In genomic region chr12:31320817-31321216, GRCm38 (mm10) we compare ENCODE assay signal across 14 mouse cellular contexts. TPM values are rescaled to one million over a fixed set of nuclear protein-coding genes. Genes with fewer than 3 reads are reported as not detected.
DNase-seq lines count a peak whose midpoint lies in the region; ATAC-seq lines count a peak whose summit lies in the region.
"Had no signal": no experiment of that assay in that cellular context is flagged by ENCODE, and none has a peak within 500 bp of the region (broad histone marks: within the 10 kb centered on the region; RNA-seq: fewer than 3 reads in every experiment).

No protein-coding gene starts in this region.

- ATAC-seq in hindbrain, embryonic 14.5 days (ENCODE audit: low FRiP score) = no peak
- ATAC-seq in hindbrain, embryonic 12.5 days (ENCODE audit: low FRiP score) = no peak
- peak; percentile 67 for ATAC-seq in limb, embryonic 13.5 days (ENCODE audit: low FRiP score, low read depth)

- H3K27me3 ChIP-seq in hindbrain, embryonic 14.5 days (ENCODE audit: control insufficient read depth, insufficient read depth, low read length) = no peaks in the 10 kb centered on the region
- no peaks in the 10 kb centered on the region for H3K27me3 ChIP-seq in hindbrain, embryonic 12.5 days
- H3K27me3 ChIP-seq in embryonic facial prominence, embryonic 10.5 days (replicated peaks; ENCODE audit: low read depth, poor library complexity, severe bottlenecking) = no peaks in the 10 kb centered on the region
- no peaks in the 10 kb centered on the region for H3K27me3 ChIP-seq in limb, embryonic 13.5 days
- H3K27me3 ChIP-seq: liver, embryonic 15.5 days had no signal

- no peaks in the 10 kb centered on the region for H3K36me3 ChIP-seq in hindbrain, embryonic 14.5 days (replicated peaks; ENCODE audit: control insufficient read depth, insufficient read depth)
- no peaks in the 10 kb centered on the region for H3K36me3 ChIP-seq in hindbrain, embryonic 12.5 days
- peaks cover 91% of the 10 kb centered on the region for H3K36me3 ChIP-seq in embryonic facial prominence, embryonic 10.5 days (replicated peaks)
- peaks cover 76% of the 10 kb centered on the region for H3K36me3 ChIP-seq in limb, embryonic 13.5 days
- H3K36me3 ChIP-seq: liver, embryonic 15.5 days had no signal

- no peaks in the 10 kb centered on the region for H3K9me3 ChIP-seq in hindbrain, embryonic 14.5 days (ENCODE audit: control insufficient read depth, low read length)
- H3K9me3 ChIP-seq in hindbrain, embryonic 12.5 days (replicated peaks) = no peaks in the 10 kb centered on the region
- no peaks in the 10 kb centered on the region for H3K9me3 ChIP-seq in embryonic facial prominence, embryonic 10.5 days
- H3K9me3 ChIP-seq in limb, embryonic 13.5 days = no peaks in the 10 kb centered on the region
- H3K9me3 ChIP-seq: liver, embryonic 15.5 days had no signal

- H3K9ac ChIP-seq in hindbrain, embryonic 14.5 days = no peak overlapping the region
- H3K9ac ChIP-seq in hindbrain, embryonic 12.5 days = no peak overlapping the region
- H3K9ac ChIP-seq in limb, embryonic 13.5 days = peak overlapping the region; percentile 25; the same call in 1 of the 2 replicates
- H3K9ac ChIP-seq: liver, embryonic 15.5 days had no signal

- no peak overlapping the region for H3K4me3 ChIP-seq in hindbrain, embryonic 14.5 days (replicated peaks; ENCODE audit: low read length)
- H3K4me3 ChIP-seq in hindbrain, embryonic 12.5 days = no peak overlapping the region
- H3K4me3 ChIP-seq in embryonic facial prominence, embryonic 10.5 days = peak overlapping the region; percentile 21; the same call in 1 of the 2 replicates
- H3K4me3 ChIP-seq in limb, embryonic 13.5 days = no peak overlapping the region
- H3K4me3 ChIP-seq: left cerebral cortex, adult 2 months; liver, embryonic 15.5 days had no signal

- WGBS in hindbrain, embryonic 14.5 days = 79% methylated on average over 13 of the region's 13 CpGs
- WGBS in hindbrain, embryonic 12.5 days = 71% methylated on average over 13 of the region's 13 CpGs
- 44% methylated on average over 13 of the region's 13 CpGs for WGBS in embryonic facial prominence, embryonic 10.5 days
- 32% methylated on average over 13 of the region's 13 CpGs for WGBS in limb, embryonic 13.5 days

- H3K27ac ChIP-seq in hindbrain, embryonic 14.5 days = 0 out of 2 replicates have a peak overlapping the region, but pooled peaks have one; percentile 5
- no peak overlapping the region for H3K27ac ChIP-seq in hindbrain, embryonic 12.5 days
- H3K27ac ChIP-seq in embryonic facial prominence, embryonic 10.5 days (replicated peaks) = peak overlapping the region; percentile 66
- H3K27ac ChIP-seq in limb, embryonic 13.5 days = peak overlapping the region; percentile 85
- H3K27ac ChIP-seq: left cerebral cortex, adult 2 months; liver, embryonic 15.5 days had no signal

- DNase-seq in hindbrain, embryonic 14.5 days (ENCODE audit: low spot score) = no peak
- peak; percentile 43 to 59 for DNase-seq in cerebellum, postnatal 25 days
- DNase-seq in embryonic facial prominence, embryonic 10.5 days (ENCODE audit: low spot score) = peak; percentile 64
- DNase-seq in spleen, adult 12 weeks (ENCODE audit: low spot score) = no peak
- no peak for DNase-seq in ovary, postnatal 14 days (ENCODE audit: low spot score)
- DNase-seq: kidney, adult 18-20 months; lung, postnatal 14 days; right cerebral cortex, postnatal 25 days; thymus, postnatal 25 days had no signal

- no peaks in the 10 kb centered on the region for H3K4me1 ChIP-seq in hindbrain, embryonic 14.5 days (replicated peaks; ENCODE audit: control insufficient read depth, insufficient read depth, low read length)
- no peaks in the 10 kb centered on the region for H3K4me1 ChIP-seq in hindbrain, embryonic 12.5 days
- H3K4me1 ChIP-seq in embryonic facial prominence, embryonic 10.5 days = peaks cover 23% of the 10 kb centered on the region
- peaks cover 22% of the 10 kb centered on the region for H3K4me1 ChIP-seq in limb, embryonic 13.5 days
- H3K4me1 ChIP-seq: liver, embryonic 15.5 days had no signal

- no peak overlapping the region for H3K4me2 ChIP-seq in hindbrain, embryonic 14.5 days (replicated peaks)
- H3K4me2 ChIP-seq in hindbrain, embryonic 12.5 days (replicated peaks) = no peak overlapping the region
- H3K4me2 ChIP-seq in limb, embryonic 13.5 days (replicated peaks) = peak overlapping the region; percentile 33
- H3K4me2 ChIP-seq: liver, embryonic 15.5 days; midbrain, embryonic 11.5 days had no signal

RNA-seq across cellular contexts. Expression of gene Dld, which starts 30.4 kb away (rescaled TPM):
- 125 and 138 TPM in 2 replicates for polyA plus RNA-seq in hindbrain, embryonic 14.5 days (2014; fragmentation: Nextera tagmentation; extraction: Ambion mirVana)
- polyA plus RNA-seq in hindbrain, embryonic 12.5 days (2016; fragmentation: Nextera tagmentation; extraction: Ambion mirVana) = 139 and 153 TPM in 2 replicates
- 145 and 147 TPM in 2 replicates for polyA plus RNA-seq in embryonic facial prominence, embryonic 10.5 days (2016; fragmentation: Nextera tagmentation; extraction: Ambion mirVana)
- polyA plus RNA-seq in limb, embryonic 13.5 days (2015; fragmentation: Nextera tagmentation; extraction: Ambion mirVana) = 144 and 145 TPM in 2 replicates

RNA-seq across cellular contexts. Expression of gene Lamb1, which starts 55.8 kb away (rescaled TPM):
- polyA plus RNA-seq in hindbrain, embryonic 14.5 days (2014; fragmentation: Nextera tagmentation; extraction: Ambion mirVana) = 20.9 and 22.0 TPM in 2 replicates
- 33.7 and 41.5 TPM in 2 replicates for polyA plus RNA-seq in hindbrain, embryonic 12.5 days (2016; fragmentation: Nextera tagmentation; extraction: Ambion mirVana)
- polyA plus RNA-seq in embryonic facial prominence, embryonic 10.5 days (2016; fragmentation: Nextera tagmentation; extraction: Ambion mirVana) = 37.2 and 42.5 TPM in 2 replicates
- polyA plus RNA-seq in limb, embryonic 13.5 days (2015; fragmentation: Nextera tagmentation; extraction: Ambion mirVana) = 62.1 and 71.9 TPM in 2 replicates

Comparison
In these comparisons a context has a peak if more than half of its experiments do, and no peak if none do; other contexts are left out.
1. DNase-seq: peak in cerebellum, postnatal 25 days (2 of 2) and embryonic facial prominence, embryonic 10.5 days (single experiment); none in hindbrain, embryonic 14.5 days (single experiment), spleen, adult 12 weeks (single experiment) and ovary, postnatal 14 days (single experiment).